Mouse (Mus musculus) adrenal gland, postnatal 14 days (tissue): ENCODE measurements around the gene Rnase9. TPM values are rescaled to one million over a fixed set of nuclear protein-coding genes. Genes with fewer than 3 reads are reported as not detected.

ENCODE experiments used
- total RNA-seq: library from RNA; stranded (reverse); gene quantifications from 2 replicates; pipeline ENCODE4 v1.2.3, GENCODE M21; 2021

The Rnase9 gene
- total RNA-seq, 1 experiment from 2014 or later = not detected

Other genes starting within 250 kb of the Rnase9 start
- gene Ccnb1ip1, start 234.1 kb downstream of the Rnase9 start, total RNA-seq = not detected in 2 replicates
- gene Parp2, start 234.0 kb downstream of the Rnase9 start, total RNA-seq = 29.2 and 37.8 TPM in 2 replicates
- 20.8 and 23.3 TPM in 2 replicates for gene Tep1, start 171.3 kb downstream of the Rnase9 start, total RNA-seq
- 1.1 and 1.5 TPM in 2 replicates for gene Klhl33, start 144.4 kb downstream of the Rnase9 start, total RNA-seq
- 60.9 TPM in 2 replicates for gene Osgep, start 117.0 kb downstream of the Rnase9 start, total RNA-seq
- 66.1 and 71.3 TPM in 2 replicates for gene Apex1, start 116.9 kb downstream of the Rnase9 start, total RNA-seq
- gene Pip4p1, start 111.0 kb downstream of the Rnase9 start, total RNA-seq = 44.3 and 47.2 TPM in 2 replicates
- gene Pnp, start 110.8 kb downstream of the Rnase9 start, total RNA-seq = 55.0 and 61.3 TPM in 2 replicates
- 51.4 and 57.2 TPM in 2 replicates for gene Gm49342, start 97.4 kb downstream of the Rnase9 start, total RNA-seq
- gene Pnp2, start 85.9 kb downstream of the Rnase9 start, total RNA-seq = 2.6 and 3.1 TPM in 2 replicates
- 0.33 TPM in 1 of 2 replicates, not detected in the other for gene Rnase10, start 34.1 kb downstream of the Rnase9 start, total RNA-seq
- gene Rnase11, start 8.3 kb upstream of the Rnase9 start, total RNA-seq = not detected in 2 replicates
- not detected in 2 replicates for gene Rnase12, start 15.8 kb upstream of the Rnase9 start, total RNA-seq
- not detected in 2 replicates for gene Olfr750, start 32.6 kb upstream of the Rnase9 start, total RNA-seq
- 56.5 and 131 TPM in 2 replicates for gene Rnase4, start 49.2 kb upstream of the Rnase9 start, total RNA-seq
- 6.0 and 37.1 TPM in 2 replicates for gene Ang, start 49.3 kb upstream of the Rnase9 start, total RNA-seq
- not detected in 2 replicates for gene Eddm3b, start 72.6 kb upstream of the Rnase9 start, total RNA-seq
- gene Rnase6, start 82.0 kb upstream of the Rnase9 start, total RNA-seq = 1.3 and 4.5 TPM in 2 replicates
- not detected in 2 replicates for gene Rnase1, start 104.9 kb upstream of the Rnase9 start, total RNA-seq
- not detected in 2 replicates for gene Rnase2b, start 120.4 kb upstream of the Rnase9 start, total RNA-seq
- not detected in 2 replicates for gene Ang2, start 157.3 kb upstream of the Rnase9 start, total RNA-seq
- not detected in 2 replicates for gene Ear14, start 161.5 kb upstream of the Rnase9 start, total RNA-seq
- 1.4 and 1.9 TPM in 2 replicates for gene Rnase2a, start 214.2 kb upstream of the Rnase9 start, total RNA-seq